Mouse (Mus musculus) adrenal gland, postnatal 36 days (tissue): ENCODE measurements around the gene Kat2b. TPM values are rescaled to one million over a fixed set of nuclear protein-coding genes. Genes with fewer than 3 reads are reported as not detected.
"Not testable (repeated sequence)": the region's sequence is repeated elsewhere in the genome, so short reads cannot be mapped to it uniquely, and the experiment has no call there.

Source experiments
- DNase-seq, 2 experiments: peaks; one replicate each; pipeline ENCODE4 v3.0.0; 2021; ENCODE audit warnings: mixed read lengths in 1 of 2
- long read RNA-seq, 2 experiments: library from polyadenylated mRNA; stranded (forward); transcript quantifications; one replicate each; pipeline ENCODE4 v2.0.0; 2021; ENCODE audit warnings: borderline sequencing depth in 2 of 2
- total RNA-seq, 2 experiments: library from RNA; stranded (reverse); gene quantifications; 2 replicates each; pipeline ENCODE4 v1.2.3; 2021

The Kat2b gene
- 10 to 100 TPM; 64.5 to 86.8 TPM for total RNA-seq
- long read RNA-seq, experiment 1, full-length matches to known transcripts: 10 of 23 reads
- long read RNA-seq, experiment 1, partial matches to known transcripts: 8 of 23 reads
- long read RNA-seq, experiment 1, other reads (novel, unspliced or antisense): 5 of 23 reads
- long read RNA-seq, experiment 2, full-length matches to known transcripts: 3 of 7 reads
- long read RNA-seq, experiment 2, partial matches to known transcripts: 2 of 7 reads
- long read RNA-seq, experiment 2, other reads (novel, unspliced or antisense): 2 of 7 reads

- peak; percentile 67 to 76 for DNase-seq
These were observed at the start of gene Kat2b for GRCm38 (mm10) chr17:53566161-53566918. Gene Kat2b, plus strand, starts transcription at chr17:53566861.

GRCm38 (mm10) chr17:53519364-53519763 is 47.3 kb upstream of the Kat2b start:
- DNase-seq: no peak

GRCm38 (mm10) chr17:53520509-53520908 is 46.2 kb upstream of the Kat2b start:
- no peak for DNase-seq

- DNase-seq: no peak
These were observed 38.6 kb upstream of the Kat2b start for GRCm38 (mm10) chr17:53528034-53528433.

- DNase-seq: peak; percentile 44 to 55
These were observed 35.5 kb upstream of the Kat2b start for GRCm38 (mm10) chr17:53531160-53531559.

GRCm38 (mm10) chr17:53532425-53532824 is 34.2 kb upstream of the Kat2b start:
- peak; percentile 66 to 78 for DNase-seq

- DNase-seq: not testable (repeated sequence)
These were observed 27.3 kb upstream of the Kat2b start, which contains the start of gene Pp2d1 for GRCm38 (mm10) chr17:53539351-53539750. Gene Pp2d1, minus strand, starts transcription at chr17:53539451.

- DNase-seq: peak in 1 of 2 experiments; percentile 14
These were observed 24.1 kb upstream of the Kat2b start for GRCm38 (mm10) chr17:53542536-53542935.

GRCm38 (mm10) chr17:53543591-53544324 is 22.9 kb upstream of the Kat2b start:
- DNase-seq: peak; percentile 37 to 49

GRCm38 (mm10) chr17:53551306-53552299 is 15.1 kb upstream of the Kat2b start:
- no peak for DNase-seq

GRCm38 (mm10) chr17:53554088-53554487 is 12.6 kb upstream of the Kat2b start:
- peak; percentile 57 to 61 for DNase-seq

GRCm38 (mm10) chr17:53554813-53555212 is 11.8 kb upstream of the Kat2b start:
- DNase-seq: no peak

GRCm38 (mm10) chr17:53557443-53557842 is 9.2 kb upstream of the Kat2b start:
- DNase-seq: no peak

- DNase-seq: no peak
These were observed 7.0 kb upstream of the Kat2b start for GRCm38 (mm10) chr17:53559646-53560045.

- DNase-seq: no peak
These were observed 5.1 kb upstream of the Kat2b start for GRCm38 (mm10) chr17:53561458-53562029.

- DNase-seq: no peak
These were observed 1.8 kb upstream of the Kat2b start for GRCm38 (mm10) chr17:53564837-53565236.

GRCm38 (mm10) chr17:53566919-53567345 is 271 bp downstream of the Kat2b start:
- peak; percentile 79 to 81 for DNase-seq

GRCm38 (mm10) chr17:53567346-53568101 is 863 bp downstream of the Kat2b start:
- peak; percentile 50 to 69 for DNase-seq

GRCm38 (mm10) chr17:53568118-53568517 is 1.5 kb downstream of the Kat2b start:
- peak; percentile 90 to 91 for DNase-seq

GRCm38 (mm10) chr17:53568734-53569386 is 2.2 kb downstream of the Kat2b start:
- DNase-seq: no peak
